Mouse (Mus musculus): ENCODE results near the gene Zdhhc17.

Gene Zdhhc17

GRCm38 (mm10) chr10:110977379-110977778 lies 32.6 kb downstream of the Zdhhc17 start:
- peak; percentile 52; the same call in 1 of the 2 replicates for TF ChIP-seq NANOG (IDR thresholded peaks at IDR 0.05; ENCODE audit: borderline replicate concordance, low read length)
- TF ChIP-seq POU5F1 (IDR thresholded peaks at IDR 0.05; ENCODE audit: borderline replicate concordance, low read length), result no peak
- no peak for TF ChIP-seq CTCF (conservative IDR thresholded peaks at IDR 0.05; ENCODE audit: low read length)
- Histone ChIP-seq H3K9me3 (ENCODE audit: low read length) (no peaks in the 10 kb centered on the region), H3K4me3 (replicated peaks; ENCODE audit: low read length) (no peak overlapping the region), H3K4me1 (replicated peaks; ENCODE audit: low read depth, low read length) (peaks cover 31% of the 10 kb centered on the region), H3K36me3 (ENCODE audit: insufficient read depth, low read length) (peaks cover 34% of the 10 kb centered on the region), H3K27me3 (ENCODE audit: insufficient read depth, low read length) (no peaks in the 10 kb centered on the region)

- Histone ChIP-seq H3K27me3 (ENCODE audit: insufficient read depth, low read length) (no peaks in the 10 kb centered on the region), H3K36me3 (ENCODE audit: insufficient read depth, low read length) (peaks cover 40% of the 10 kb centered on the region), H3K9me3 (ENCODE audit: low read length) (no peaks in the 10 kb centered on the region), H3K4me1 (replicated peaks; ENCODE audit: low read depth, low read length) (peaks cover 29% of the 10 kb centered on the region), H3K4me3 (replicated peaks; ENCODE audit: low read length) (no peak overlapping the region)
- TF ChIP-seq CTCF (conservative IDR thresholded peaks at IDR 0.05; ENCODE audit: low read length) (peak; percentile 70), POU5F1 (IDR thresholded peaks at IDR 0.05; ENCODE audit: borderline replicate concordance, low read length) (no peak)
Measured at GRCm38 (mm10) chr10:110976046-110976445, 33.9 kb downstream of the Zdhhc17 start.

GRCm38 (mm10) chr10:110974885-110975284 lies 35.1 kb downstream of the Zdhhc17 start:
- Histone ChIP-seq H3K36me3 (ENCODE audit: insufficient read depth, low read length) (peaks cover 39% of the 10 kb centered on the region), H3K27me3 (ENCODE audit: insufficient read depth, low read length) (no peaks in the 10 kb centered on the region), H3K4me1 (replicated peaks; ENCODE audit: low read depth, low read length) (peaks cover 26% of the 10 kb centered on the region), H3K9me3 (ENCODE audit: low read length) (no peaks in the 10 kb centered on the region), H3K4me3 (replicated peaks; ENCODE audit: low read length) (no peak overlapping the region)
- TF ChIP-seq POU5F1 (IDR thresholded peaks at IDR 0.05; ENCODE audit: borderline replicate concordance, low read length) (no peak), NANOG (IDR thresholded peaks at IDR 0.05; ENCODE audit: borderline replicate concordance, low read length) (no peak)

GRCm38 (mm10) chr10:110974463-110974862 lies 35.5 kb downstream of the Zdhhc17 start:
- Histone ChIP-seq H3K27me3 (ENCODE audit: insufficient read depth, low read length) (no peaks in the 10 kb centered on the region), H3K36me3 (ENCODE audit: insufficient read depth, low read length) (peaks cover 39% of the 10 kb centered on the region), H3K4me1 (replicated peaks; ENCODE audit: low read depth, low read length) (peaks cover 26% of the 10 kb centered on the region), H3K4me3 (replicated peaks; ENCODE audit: low read length) (no peak overlapping the region), H3K9me3 (ENCODE audit: low read length) (no peaks in the 10 kb centered on the region)
- TF ChIP-seq POU5F1 (IDR thresholded peaks at IDR 0.05; ENCODE audit: borderline replicate concordance, low read length), result no peak
- TF ChIP-seq CTCF (conservative IDR thresholded peaks at IDR 0.05; ENCODE audit: low read length), result peak; percentile 28; the same call in 1 of the 2 replicates

- no peak overlapping the region for H3K4me3 ChIP-seq (replicated peaks; ENCODE audit: low read length)
- no peak for TF ChIP-seq POU5F1 (IDR thresholded peaks at IDR 0.05; ENCODE audit: borderline replicate concordance, low read length)
- no peak for TF ChIP-seq CTCF (conservative IDR thresholded peaks at IDR 0.05; ENCODE audit: low read length)
- no peak for TF ChIP-seq NANOG (IDR thresholded peaks at IDR 0.05; ENCODE audit: borderline replicate concordance, low read length)
- H3K9me3 ChIP-seq (ENCODE audit: low read length), result no peaks in the 10 kb centered on the region
- peaks cover 46% of the 10 kb centered on the region for H3K36me3 ChIP-seq (ENCODE audit: insufficient read depth, low read length)
- H3K27me3 ChIP-seq (ENCODE audit: insufficient read depth, low read length), result no peaks in the 10 kb centered on the region
- peaks cover 12% of the 10 kb centered on the region for H3K4me1 ChIP-seq (replicated peaks; ENCODE audit: low read depth, low read length)
Measured at GRCm38 (mm10) chr10:110971998-110972397, 37.9 kb downstream of the Zdhhc17 start.

GRCm38 (mm10) chr10:110971483-110971882 lies 38.5 kb downstream of the Zdhhc17 start:
- H3K4me3 ChIP-seq (replicated peaks; ENCODE audit: low read length), result no peak overlapping the region
- H3K36me3 ChIP-seq (ENCODE audit: insufficient read depth, low read length), result peaks cover 52% of the 10 kb centered on the region
- peaks cover 7% of the 10 kb centered on the region for H3K4me1 ChIP-seq (replicated peaks; ENCODE audit: low read depth, low read length)
- H3K27me3 ChIP-seq (ENCODE audit: insufficient read depth, low read length), result no peaks in the 10 kb centered on the region
- TF ChIP-seq NANOG (IDR thresholded peaks at IDR 0.05; ENCODE audit: borderline replicate concordance, low read length) (no peak), CTCF (conservative IDR thresholded peaks at IDR 0.05; ENCODE audit: low read length) (no peak), POU5F1 (IDR thresholded peaks at IDR 0.05; ENCODE audit: borderline replicate concordance, low read length) (no peak)
- no peaks in the 10 kb centered on the region for H3K9me3 ChIP-seq (ENCODE audit: low read length)

GRCm38 (mm10) chr10:110971044-110971443 lies 38.9 kb downstream of the Zdhhc17 start:
- no peak for TF ChIP-seq POU5F1 (IDR thresholded peaks at IDR 0.05; ENCODE audit: borderline replicate concordance, low read length)
- TF ChIP-seq NANOG (IDR thresholded peaks at IDR 0.05; ENCODE audit: borderline replicate concordance, low read length), result no peak
- no peak for TF ChIP-seq CTCF (conservative IDR thresholded peaks at IDR 0.05; ENCODE audit: low read length)
- Histone ChIP-seq H3K9me3 (ENCODE audit: low read length) (no peaks in the 10 kb centered on the region), H3K4me3 (replicated peaks; ENCODE audit: low read length) (no peak overlapping the region), H3K4me1 (replicated peaks; ENCODE audit: low read depth, low read length) (peaks cover 6% of the 10 kb centered on the region; the same call in 1 of the 2 replicates), H3K36me3 (ENCODE audit: insufficient read depth, low read length) (peaks cover 53% of the 10 kb centered on the region), H3K27me3 (ENCODE audit: insufficient read depth, low read length) (no peaks in the 10 kb centered on the region)

- H3K4me1 ChIP-seq (replicated peaks; ENCODE audit: low read depth, low read length), result no peaks in the 10 kb centered on the region
Measured at GRCm38 (mm10) chr10:110962172-110962571, 47.8 kb downstream of the Zdhhc17 start.

GRCm38 (mm10) chr10:110960841-110961240 lies 49.1 kb downstream of the Zdhhc17 start:
- TF ChIP-seq CTCF (conservative IDR thresholded peaks at IDR 0.05; ENCODE audit: low read length), result no peak
- Histone ChIP-seq H3K36me3 (ENCODE audit: insufficient read depth, low read length) (peaks cover 30% of the 10 kb centered on the region), H3K9me3 (ENCODE audit: low read length) (no peaks in the 10 kb centered on the region), H3K4me1 (replicated peaks; ENCODE audit: low read depth, low read length) (no peaks in the 10 kb centered on the region), H3K27me3 (ENCODE audit: insufficient read depth, low read length) (no peaks in the 10 kb centered on the region), H3K4me3 (replicated peaks; ENCODE audit: low read length) (no peak overlapping the region)

More at GRCm38 (mm10) chr10:110962172-110962571, 47.8 kb downstream of the Zdhhc17 start:
- no peak for TF ChIP-seq NANOG (IDR thresholded peaks at IDR 0.05; ENCODE audit: borderline replicate concordance, low read length)
- TF ChIP-seq CTCF (conservative IDR thresholded peaks at IDR 0.05; ENCODE audit: low read length), result peak; percentile 20
- no peak for TF ChIP-seq POU5F1 (IDR thresholded peaks at IDR 0.05; ENCODE audit: borderline replicate concordance, low read length)
- H3K9me3 ChIP-seq (ENCODE audit: low read length), result no peaks in the 10 kb centered on the region
- no peaks in the 10 kb centered on the region for H3K27me3 ChIP-seq (ENCODE audit: insufficient read depth, low read length)
- H3K36me3 ChIP-seq (ENCODE audit: insufficient read depth, low read length), result peaks cover 28% of the 10 kb centered on the region
- no peak overlapping the region for H3K4me3 ChIP-seq (replicated peaks; ENCODE audit: low read length)
